Mouse (Mus musculus): ENCODE data around the gene Cnpy4.

Cnpy4 gene

GRCm38 (mm10) chr5:138233778-138234177 is 46.5 kb downstream of the Cnpy4 start:
- no peak for TF ChIP-seq GATA4 (IDR thresholded peaks at IDR 0.05; ENCODE audit: insufficient replicate concordance, low read length)

GRCm38 (mm10) chr5:138234224-138234623 is 46.9 kb downstream of the Cnpy4 start:
- TF ChIP-seq GATA4 (IDR thresholded peaks at IDR 0.05; ENCODE audit: insufficient replicate concordance, low read length): no peak

DNA sequence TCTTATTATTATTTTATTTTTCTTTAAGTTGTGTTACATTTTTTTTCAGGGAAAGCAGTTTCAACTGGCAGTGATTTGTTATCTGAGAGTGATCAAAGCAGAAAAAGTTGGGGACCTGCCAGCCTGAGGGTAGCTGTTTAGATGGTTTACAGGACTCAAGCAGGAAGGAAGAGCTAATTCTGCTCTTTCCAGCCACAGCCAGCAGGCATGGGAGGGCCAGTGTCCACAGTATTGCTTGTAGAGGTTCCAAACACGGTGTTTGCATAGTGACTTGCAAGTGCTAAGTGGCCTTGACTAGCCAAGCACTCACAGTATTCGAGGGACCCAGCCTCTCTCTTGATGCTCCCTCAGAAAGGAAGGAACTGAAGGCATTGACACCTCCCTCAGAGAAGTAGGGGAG is 54.2 kb downstream of the Cnpy4 start:
- no peak for TF ChIP-seq GATA4 (IDR thresholded peaks at IDR 0.05; ENCODE audit: insufficient replicate concordance, low read length)
